Mouse (Mus musculus): ENCODE data around the gene Mylk. TPM values are rescaled to one million over a fixed set of nuclear protein-coding genes. Genes with fewer than 3 reads are reported as not detected.
A peak's percentile ranks its signal among the peaks of the same experiment; 100 is the strongest.

The Mylk gene
- polyA plus RNA-seq, 1 experiment, result 284 TPM

GRCm38 (mm10) chr16:34901611-34902293 lies 156.7 kb downstream of the Mylk start:
- peaks cover 10% of the 10 kb centered on the region; the same call in 1 of the 2 replicates for H3K4me1 ChIP-seq (ENCODE audit: control insufficient read depth, insufficient read depth, insufficient read length, low read length)
- 73% methylated on average over 7 of the region's 7 CpGs for WGBS
- H3K36me3 ChIP-seq (ENCODE audit: control insufficient read depth, insufficient read depth, low read length), result no peaks in the 10 kb centered on the region
- no peak overlapping the region for H3K4me3 ChIP-seq (ENCODE audit: low read depth, low read length)
- no peaks in the 10 kb centered on the region for H3K27me3 ChIP-seq (ENCODE audit: control insufficient read depth, insufficient read depth, low read length)
- H3K27ac ChIP-seq (ENCODE audit: insufficient read depth, low read depth, low read length), result no peak overlapping the region
- no peak for TF ChIP-seq POLR2A (IDR thresholded peaks at IDR 0.05; ENCODE audit: low read depth, low read length)
- TF ChIP-seq CTCF (IDR thresholded peaks at IDR 0.05; ENCODE audit: extremely low read depth, insufficient read length, insufficient replicate concordance, low read depth, low read length), result no peak

GRCm38 (mm10) chr16:34902294-34902680 lies 157.3 kb downstream of the Mylk start:
- Histone ChIP-seq H3K4me1 (ENCODE audit: control insufficient read depth, insufficient read depth, insufficient read length, low read length) (peaks cover 10% of the 10 kb centered on the region), H3K36me3 (ENCODE audit: control insufficient read depth, insufficient read depth, low read length) (no peaks in the 10 kb centered on the region), H3K4me3 (ENCODE audit: low read depth, low read length) (no peak overlapping the region), H3K27me3 (ENCODE audit: control insufficient read depth, insufficient read depth, low read length) (no peaks in the 10 kb centered on the region), H3K27ac (ENCODE audit: insufficient read depth, low read depth, low read length) (no peak overlapping the region)
- peak; percentile 76; the same call in 1 of the 2 replicates for TF ChIP-seq CTCF (IDR thresholded peaks at IDR 0.05; ENCODE audit: extremely low read depth, insufficient read length, insufficient replicate concordance, low read depth, low read length)
- no peak for TF ChIP-seq POLR2A (IDR thresholded peaks at IDR 0.05; ENCODE audit: low read depth, low read length)
- 22% methylated on average over 9 of the region's 9 CpGs for WGBS

GRCm38 (mm10) chr16:34902761-34903160 lies 157.8 kb downstream of the Mylk start:
- H3K27ac ChIP-seq (ENCODE audit: insufficient read depth, low read depth, low read length), result no peak overlapping the region
- 77% methylated on average over 8 of the region's 8 CpGs for WGBS
- no peak for TF ChIP-seq CTCF (IDR thresholded peaks at IDR 0.05; ENCODE audit: extremely low read depth, insufficient read length, insufficient replicate concordance, low read depth, low read length)
- TF ChIP-seq POLR2A (IDR thresholded peaks at IDR 0.05; ENCODE audit: low read depth, low read length), result no peak
- H3K4me3 ChIP-seq (ENCODE audit: low read depth, low read length), result no peak overlapping the region
- H3K36me3 ChIP-seq (ENCODE audit: control insufficient read depth, insufficient read depth, low read length), result no peaks in the 10 kb centered on the region
- H3K27me3 ChIP-seq (ENCODE audit: control insufficient read depth, insufficient read depth, low read length), result no peaks in the 10 kb centered on the region
- peaks cover 10% of the 10 kb centered on the region for H3K4me1 ChIP-seq (ENCODE audit: control insufficient read depth, insufficient read depth, insufficient read length, low read length)

- Histone ChIP-seq H3K4me3 (ENCODE audit: low read depth, low read length) (no peak overlapping the region), H3K36me3 (ENCODE audit: control insufficient read depth, insufficient read depth, low read length) (no peaks in the 10 kb centered on the region), H3K4me1 (ENCODE audit: control insufficient read depth, insufficient read depth, insufficient read length, low read length) (peaks cover 13% of the 10 kb centered on the region), H3K27ac (ENCODE audit: insufficient read depth, low read depth, low read length) (no peak overlapping the region), H3K27me3 (ENCODE audit: control insufficient read depth, insufficient read depth, low read length) (no peaks in the 10 kb centered on the region)
- WGBS, result 96% methylated on average over 4 of the region's 4 CpGs
- TF ChIP-seq POLR2A (IDR thresholded peaks at IDR 0.05; ENCODE audit: low read depth, low read length) (no peak), CTCF (IDR thresholded peaks at IDR 0.05; ENCODE audit: extremely low read depth, insufficient read length, insufficient replicate concordance, low read depth, low read length) (no peak)
These were observed 159.9 kb downstream of the Mylk start for GRCm38 (mm10) chr16:34904876-34905275.

GRCm38 (mm10) chr16:34909437-34909836 lies 164.4 kb downstream of the Mylk start:
- WGBS, result 80% methylated on average over 6 of the region's 6 CpGs
- peak overlapping the region; percentile 54 for H3K27ac ChIP-seq (ENCODE audit: insufficient read depth, low read depth, low read length)

GRCm38 (mm10) chr16:34917373-34917900 lies 172.4 kb downstream of the Mylk start:
- peaks cover 16% of the 10 kb centered on the region for H3K4me1 ChIP-seq (ENCODE audit: control insufficient read depth, insufficient read depth, insufficient read length, low read length)
- 86% methylated on average over 4 of the region's 4 CpGs for WGBS
- H3K27ac ChIP-seq (ENCODE audit: insufficient read depth, low read depth, low read length), result no peak overlapping the region
- TF ChIP-seq CTCF (IDR thresholded peaks at IDR 0.05; ENCODE audit: extremely low read depth, insufficient read length, insufficient replicate concordance, low read depth, low read length) (no peak), POLR2A (IDR thresholded peaks at IDR 0.05; ENCODE audit: low read depth, low read length) (no peak)
- H3K36me3 ChIP-seq (ENCODE audit: control insufficient read depth, insufficient read depth, low read length), result no peaks in the 10 kb centered on the region
- H3K27me3 ChIP-seq (ENCODE audit: control insufficient read depth, insufficient read depth, low read length), result no peaks in the 10 kb centered on the region
- H3K4me3 ChIP-seq (ENCODE audit: low read depth, low read length), result no peak overlapping the region

More at GRCm38 (mm10) chr16:34909437-34909836, 164.4 kb downstream of the Mylk start:
- H3K4me1 ChIP-seq (ENCODE audit: control insufficient read depth, insufficient read depth, insufficient read length, low read length), result peaks cover 14% of the 10 kb centered on the region
- H3K27me3 ChIP-seq (ENCODE audit: control insufficient read depth, insufficient read depth, low read length), result no peaks in the 10 kb centered on the region
- no peak for TF ChIP-seq CTCF (IDR thresholded peaks at IDR 0.05; ENCODE audit: extremely low read depth, insufficient read length, insufficient replicate concordance, low read depth, low read length)
- no peak for TF ChIP-seq POLR2A (IDR thresholded peaks at IDR 0.05; ENCODE audit: low read depth, low read length)
- H3K4me3 ChIP-seq (ENCODE audit: low read depth, low read length), result no peak overlapping the region
- H3K36me3 ChIP-seq (ENCODE audit: control insufficient read depth, insufficient read depth, low read length), result no peaks in the 10 kb centered on the region

- 55% methylated on average over 6 of the region's 6 CpGs for WGBS
- TF ChIP-seq CTCF (IDR thresholded peaks at IDR 0.05; ENCODE audit: extremely low read depth, insufficient read length, insufficient replicate concordance, low read depth, low read length) (peak; percentile 75; the same call in 1 of the 2 replicates), POLR2A (IDR thresholded peaks at IDR 0.05; ENCODE audit: low read depth, low read length) (no peak)
- H3K4me3 ChIP-seq (ENCODE audit: low read depth, low read length), result no peak overlapping the region
These were observed 175.2 kb downstream of the Mylk start for GRCm38 (mm10) chr16:34920182-34920581.

More at GRCm38 (mm10) chr16:34920182-34920581, 175.2 kb downstream of the Mylk start:
- no peaks in the 10 kb centered on the region for H3K27me3 ChIP-seq (ENCODE audit: control insufficient read depth, insufficient read depth, low read length)
- peaks cover 17% of the 10 kb centered on the region for H3K4me1 ChIP-seq (ENCODE audit: control insufficient read depth, insufficient read depth, insufficient read length, low read length)
- no peaks in the 10 kb centered on the region for H3K36me3 ChIP-seq (ENCODE audit: control insufficient read depth, insufficient read depth, low read length)
- H3K27ac ChIP-seq (ENCODE audit: insufficient read depth, low read depth, low read length), result peak overlapping the region; percentile 55

All from small intestine, adult 2 months (tissue).